Mouse (Mus musculus): Measurements from ENCODE around the gene Hivep1.
A peak's percentile ranks its signal among the peaks of the same experiment; 100 is the strongest.

The Hivep1 gene

DNA sequence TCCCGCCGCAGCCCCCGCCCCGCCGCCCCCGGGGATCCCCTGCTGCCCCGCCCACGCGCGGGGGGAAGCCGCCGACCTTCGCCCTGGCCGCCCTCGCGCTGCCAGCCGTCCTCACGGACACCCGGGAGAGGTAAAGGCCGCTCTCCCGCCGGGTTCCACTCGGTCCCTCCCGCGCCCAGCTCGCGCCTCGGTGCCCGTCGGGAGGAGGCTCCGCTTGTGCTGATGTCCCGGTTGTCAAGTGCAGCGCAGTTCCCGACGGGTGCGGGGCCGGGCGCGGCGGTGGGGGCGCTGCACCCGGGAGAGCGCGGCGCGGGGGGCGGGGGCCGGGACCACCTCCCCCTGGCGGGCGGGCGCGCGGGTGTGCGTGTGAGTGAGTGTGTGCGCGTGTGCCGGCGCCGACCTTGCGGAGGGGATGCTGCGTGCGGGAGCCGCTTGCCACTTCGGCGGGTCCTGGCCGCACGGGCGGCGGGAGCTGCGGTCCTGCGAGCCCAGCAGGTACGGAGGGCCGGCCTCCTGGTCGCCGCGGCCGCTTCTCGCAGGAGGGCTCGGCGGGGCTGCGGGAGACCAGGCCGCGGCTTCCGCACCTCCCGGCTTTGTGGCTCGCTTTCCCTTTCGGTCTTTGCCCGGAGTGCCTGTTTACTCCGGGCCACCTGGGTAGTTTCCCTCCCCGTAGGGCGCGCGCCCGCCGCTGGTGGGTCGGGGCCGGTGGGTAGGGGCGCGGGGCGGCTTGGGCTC is at the start of gene Hivep1:
TSS of gene Hivep1 (plus strand) at position 61 of the 735 bp plus-strand sequence.
- DNase-seq (ENCODE audit: low spot score): peak; percentile 55

DNA sequence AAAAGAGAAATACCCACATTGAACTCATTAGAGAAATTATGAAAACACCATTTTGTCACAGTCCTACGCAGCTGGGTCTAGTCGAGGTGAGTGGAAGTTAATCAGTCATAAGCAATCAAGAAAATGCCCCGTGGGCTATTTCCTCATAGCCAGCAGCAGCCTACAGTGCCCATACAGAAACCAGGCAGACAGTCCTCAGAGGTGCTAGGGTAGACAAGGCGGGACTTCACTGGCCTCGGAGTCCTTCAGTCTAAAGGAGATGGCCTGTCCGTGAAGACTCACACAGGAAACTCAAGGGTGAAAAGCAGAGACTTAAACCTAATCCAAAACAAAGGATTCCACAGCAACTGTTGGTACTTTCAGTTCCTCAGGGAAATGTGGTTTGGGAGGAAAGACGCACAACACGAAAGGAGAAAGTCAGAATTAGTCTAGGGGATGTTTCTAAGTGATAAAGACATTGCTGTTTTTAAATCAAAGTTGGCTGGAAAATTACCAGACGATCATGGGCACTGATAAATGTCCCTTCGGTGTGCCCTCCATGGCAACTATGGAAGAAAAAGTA is 36.3 kb upstream of the Hivep1 start:
- DNase-seq (ENCODE audit: low spot score): no peak

DNA sequence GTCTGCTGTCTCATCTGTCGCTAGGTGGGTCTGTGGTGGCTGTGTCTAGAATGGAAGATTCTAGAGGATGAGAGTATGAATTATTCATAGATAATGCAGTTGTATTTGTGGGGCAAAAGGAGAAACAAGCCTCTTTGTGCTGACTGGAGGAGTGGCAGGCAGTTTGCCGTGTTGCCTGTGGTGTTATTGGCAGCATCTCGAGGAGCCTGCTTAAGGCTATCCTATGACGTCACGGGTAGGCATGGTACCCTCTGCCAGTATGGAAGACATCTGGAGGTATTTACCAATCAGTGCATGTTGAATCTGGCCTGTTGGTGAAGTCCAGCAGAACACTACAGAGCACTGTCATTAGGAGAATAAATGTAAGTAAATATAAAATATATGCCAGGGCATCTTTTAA is 35.6 kb upstream of the Hivep1 start:
- DNase-seq (ENCODE audit: low spot score): no peak

DNA sequence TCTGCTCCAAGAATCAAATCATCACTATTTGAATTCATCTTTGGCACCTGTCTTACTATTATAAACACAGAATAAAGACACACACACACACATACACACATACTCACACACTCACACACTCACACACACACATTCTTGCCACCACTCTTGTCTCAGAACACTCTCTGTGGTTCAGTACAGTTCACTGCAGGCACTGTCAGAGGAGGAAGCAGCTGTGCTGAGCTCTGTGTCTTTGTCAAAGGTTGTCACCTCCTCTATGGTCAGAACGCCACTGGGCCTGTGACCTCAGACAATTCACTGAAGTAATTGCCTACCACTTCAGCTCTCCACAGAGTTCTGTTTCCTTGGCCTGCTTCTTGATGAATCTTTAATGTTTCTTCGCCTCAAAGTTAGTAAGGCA is 33.5 kb upstream of the Hivep1 start:
- no peak for DNase-seq (ENCODE audit: low spot score)

DNA sequence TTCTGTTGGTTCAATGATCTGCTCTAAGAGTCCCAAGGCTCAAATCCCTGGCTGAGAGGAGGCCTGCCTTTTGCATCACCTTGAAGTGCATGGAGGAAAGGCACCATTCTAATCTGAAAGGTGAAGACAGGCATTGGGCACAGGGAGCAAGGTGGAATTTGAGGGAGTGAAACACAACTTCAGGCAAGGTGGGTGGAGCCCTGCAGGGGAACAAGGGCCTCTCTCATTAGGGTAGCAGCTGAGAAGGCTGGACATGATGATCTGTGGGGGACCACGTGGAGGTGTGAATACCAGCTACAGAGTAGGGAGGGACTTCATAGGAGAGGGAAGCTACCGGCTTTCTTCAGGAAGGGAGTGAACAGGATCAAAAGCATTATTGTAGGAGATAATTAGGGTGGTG is 10.6 kb upstream of the Hivep1 start:
- DNase-seq (ENCODE audit: low spot score): no peak

DNA sequence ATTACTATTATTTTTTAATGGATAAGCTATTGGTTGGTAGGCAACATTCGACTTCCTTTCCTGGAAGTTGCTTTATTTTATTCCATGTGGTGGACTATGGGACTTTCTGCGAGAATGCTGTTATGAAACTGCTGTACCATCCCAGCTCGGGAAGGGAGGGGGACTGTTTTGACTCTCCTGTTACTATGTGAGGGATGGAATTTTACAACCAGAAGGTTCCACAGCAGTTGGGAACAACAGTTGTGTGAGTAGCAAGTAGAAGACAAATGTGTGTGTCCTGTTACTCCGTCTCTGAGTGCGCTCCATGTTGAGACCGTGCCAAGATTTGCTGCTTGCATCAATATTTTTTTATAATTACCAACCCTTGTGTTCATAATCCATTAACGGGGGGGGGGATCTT is 8.4 kb upstream of the Hivep1 start:
- DNase-seq (ENCODE audit: low spot score): no peak

DNA sequence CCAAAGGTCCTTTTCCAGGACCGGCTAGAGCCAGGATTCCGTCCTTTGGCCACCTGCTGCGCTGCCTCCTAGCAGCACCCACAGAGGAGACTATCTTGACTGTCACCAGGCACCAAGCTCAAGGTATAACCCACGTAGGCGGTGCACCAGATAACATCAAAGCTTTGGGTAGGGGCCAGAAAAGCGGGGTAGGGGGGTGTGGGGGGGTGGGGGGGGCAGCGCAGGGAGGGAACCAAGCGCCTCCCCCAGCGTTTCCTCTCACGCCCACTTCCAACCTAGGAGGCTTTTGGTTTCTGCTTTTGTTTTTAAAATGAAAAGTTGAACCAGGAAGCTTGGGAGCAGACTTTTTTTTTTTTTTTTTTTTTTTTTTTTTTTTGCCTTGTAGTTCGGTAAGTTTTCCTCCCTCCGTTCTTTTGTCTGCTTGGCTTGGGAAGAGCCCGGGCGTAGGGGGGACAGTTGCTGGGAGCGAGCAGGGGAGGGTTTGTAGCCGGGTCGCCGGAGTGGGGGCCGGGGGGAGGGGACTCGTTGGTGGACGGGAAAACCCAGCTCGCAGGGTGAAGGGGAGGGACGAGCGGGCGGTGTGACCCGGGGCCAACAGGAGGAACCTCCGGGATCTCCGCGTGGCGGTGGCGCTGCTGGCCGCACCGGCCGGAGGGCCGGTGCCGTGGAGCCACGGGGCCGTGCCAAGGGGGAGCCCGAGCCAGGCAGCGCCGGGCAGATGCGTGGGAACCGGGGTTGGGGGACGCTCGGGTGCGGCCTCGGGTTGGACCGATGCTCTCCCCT is 2.6 kb upstream of the Hivep1 start:
- DNase-seq (ENCODE audit: low spot score): peak; percentile 56

DNA sequence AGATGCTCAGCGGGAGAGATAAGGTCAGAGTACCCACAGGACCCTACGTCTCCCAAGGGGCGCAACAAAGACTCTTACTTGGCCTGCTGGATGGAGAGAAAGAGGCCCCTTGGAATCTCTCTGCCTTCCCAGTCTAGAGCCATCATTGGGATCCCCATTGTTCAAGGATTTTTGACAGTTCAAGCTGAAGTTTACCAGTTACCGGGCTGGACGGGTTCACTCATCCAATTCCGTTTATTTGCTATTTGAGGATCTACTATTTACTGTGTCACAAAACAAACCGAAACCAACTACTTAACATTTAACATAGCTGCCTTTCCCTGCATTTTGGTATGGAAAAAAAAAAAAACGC is 2.1 kb upstream of the Hivep1 start:
- no peak for DNase-seq (ENCODE audit: low spot score)

DNA sequence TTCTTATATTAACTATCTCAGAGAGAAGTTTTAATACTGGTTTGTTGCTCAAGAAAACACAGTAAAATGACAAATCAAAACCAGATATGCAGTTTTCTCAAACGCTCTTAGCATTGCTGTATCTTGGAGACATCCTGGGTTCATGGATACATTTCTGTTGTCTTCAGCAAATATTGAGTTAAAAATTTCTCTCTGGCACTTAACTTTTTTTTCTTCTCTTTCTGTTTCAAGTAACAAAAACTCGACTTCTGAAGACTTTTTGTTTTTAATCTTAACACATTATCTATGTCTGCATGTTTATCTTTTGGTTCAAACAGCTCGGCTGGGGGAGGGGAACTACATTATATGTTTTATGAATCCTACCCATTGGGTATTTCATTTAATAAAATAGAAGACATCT is 1.7 kb upstream of the Hivep1 start:
- DNase-seq (ENCODE audit: low spot score): no peak

DNA sequence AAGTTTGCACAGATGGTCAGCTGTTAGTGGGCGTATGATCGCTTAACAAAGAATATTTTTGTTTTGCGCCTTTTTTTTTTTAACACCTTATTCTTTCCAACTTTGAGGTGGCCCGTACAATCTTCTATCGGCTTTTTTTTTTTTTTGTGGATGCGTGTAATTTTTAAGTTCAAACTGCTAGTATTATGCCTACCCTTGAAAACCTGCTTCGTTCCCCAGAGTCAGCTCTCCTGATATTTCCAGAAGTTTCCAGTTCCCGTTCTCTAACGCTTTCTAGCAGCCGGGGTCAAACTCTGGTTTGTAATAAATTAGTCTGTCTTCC is 980 bp upstream of the Hivep1 start:
- no peak for DNase-seq (ENCODE audit: low spot score)

DNA sequence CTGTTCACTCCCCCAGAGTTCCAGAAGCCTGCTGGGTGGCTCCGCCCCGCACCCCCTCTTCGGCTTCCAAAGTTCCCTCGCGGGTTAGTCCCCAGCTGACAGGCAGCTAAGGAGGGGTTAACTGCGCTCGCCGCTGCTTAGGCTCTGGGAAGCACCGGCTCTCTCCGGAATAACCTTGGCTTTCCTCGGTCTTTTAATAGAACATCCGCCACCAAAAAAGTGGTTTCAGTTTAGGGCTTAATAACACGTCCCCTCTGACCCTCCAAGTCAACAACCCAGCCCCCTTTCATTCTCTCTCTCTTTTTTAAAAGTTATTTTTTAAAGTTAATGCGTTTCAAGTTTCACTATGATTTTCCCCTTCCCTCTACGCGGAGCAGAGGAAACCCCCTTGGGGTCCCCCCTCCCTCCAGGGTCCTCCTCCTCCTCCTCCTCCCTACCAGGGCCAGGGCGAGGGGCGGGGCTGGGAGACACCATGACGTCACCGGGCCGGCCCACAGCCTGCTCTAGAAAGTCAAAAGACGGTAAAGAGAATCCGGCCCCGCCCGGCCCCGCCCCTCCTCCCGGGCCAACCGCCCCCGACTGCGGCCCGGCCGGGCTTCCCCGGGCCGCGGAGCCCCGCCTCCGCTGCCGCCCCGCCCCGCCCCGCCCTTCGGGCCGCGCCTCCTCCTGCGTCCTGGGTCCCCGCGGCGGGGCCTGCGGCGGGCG is 467 bp upstream of the Hivep1 start:
- DNase-seq (ENCODE audit: low spot score): peak; percentile 92

DNA sequence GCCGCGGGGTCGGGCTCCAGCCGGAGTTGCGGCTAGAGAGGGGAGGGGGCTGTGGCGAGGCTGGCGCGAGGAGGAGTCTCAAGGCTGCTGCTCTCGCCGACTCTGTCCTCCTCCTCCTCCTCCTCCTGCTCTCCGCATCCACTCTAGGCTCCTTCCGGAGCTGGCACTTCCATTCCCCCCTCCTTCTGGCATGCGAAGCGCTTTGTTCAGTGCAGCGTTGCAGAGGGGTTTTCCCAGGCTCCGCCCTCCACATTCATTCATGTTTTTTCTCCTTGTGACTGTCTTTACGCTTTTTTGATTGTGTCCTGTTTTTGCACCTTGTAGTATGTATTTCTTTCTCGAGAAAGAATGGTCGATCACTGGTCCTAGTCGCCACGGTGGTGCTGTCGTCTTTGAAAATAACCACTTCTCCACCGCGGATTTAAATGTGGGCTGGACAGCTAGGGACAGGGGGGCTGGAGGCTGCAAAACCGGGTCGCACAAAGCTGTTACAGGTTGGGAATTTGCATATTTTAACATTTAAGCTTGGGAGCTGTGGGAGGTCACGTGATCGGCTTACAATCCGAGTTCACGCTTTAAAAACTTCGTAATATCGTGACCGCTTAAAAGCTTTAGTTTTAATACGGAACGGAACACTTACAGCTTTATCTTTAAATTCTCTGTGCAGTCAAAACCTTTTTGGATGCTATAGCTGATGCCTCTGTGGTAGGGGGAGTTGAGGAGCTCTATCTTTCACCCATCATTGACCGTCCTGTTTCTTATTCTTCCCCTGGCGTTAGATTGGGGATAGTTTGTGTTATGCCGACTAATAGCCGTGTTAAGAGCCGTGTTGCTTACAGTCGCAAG is 1.1 kb downstream of the Hivep1 start:
- peak; percentile 36 for DNase-seq (ENCODE audit: low spot score)

DNA sequence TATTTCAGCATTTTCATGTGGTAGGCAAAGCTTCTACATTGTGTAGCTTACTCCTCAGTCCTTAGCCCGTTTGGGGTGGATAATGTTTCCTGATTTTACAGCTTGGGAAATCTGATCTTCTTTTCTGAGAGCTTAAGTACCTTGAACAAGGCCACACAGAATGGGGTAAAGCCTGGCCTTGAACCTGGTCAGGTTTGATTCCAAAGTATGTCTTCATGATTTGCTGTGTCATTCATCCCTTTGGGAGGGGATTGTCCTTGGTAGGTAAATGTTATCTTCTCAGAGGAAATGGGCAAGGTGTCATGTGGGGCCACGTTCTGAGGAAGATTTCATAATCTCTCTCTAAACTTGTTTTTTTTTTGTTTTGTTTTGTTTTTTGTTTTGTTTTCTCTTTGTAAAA is 1.8 kb downstream of the Hivep1 start:
- DNase-seq (ENCODE audit: low spot score): no peak

DNA sequence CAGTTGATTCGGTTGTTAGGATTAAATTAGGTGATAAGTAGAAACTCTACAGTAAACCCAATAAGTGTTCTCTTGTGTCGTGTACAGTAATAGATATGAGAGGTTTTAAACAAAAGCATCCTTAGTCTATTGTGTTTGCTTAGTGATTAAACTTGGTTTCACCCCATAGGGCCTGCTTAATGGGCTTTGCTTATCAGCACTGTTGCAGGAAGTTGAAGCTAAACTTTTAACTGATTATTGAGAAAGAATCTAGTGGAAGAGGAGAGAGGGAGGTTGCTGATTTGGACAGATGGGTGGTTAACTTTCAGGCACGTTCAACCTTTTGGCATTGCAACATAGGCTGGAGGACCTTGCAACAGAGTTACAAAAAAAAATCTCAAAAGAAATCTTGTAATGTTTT is 2.3 kb downstream of the Hivep1 start:
- no peak for DNase-seq (ENCODE audit: low spot score)

DNA sequence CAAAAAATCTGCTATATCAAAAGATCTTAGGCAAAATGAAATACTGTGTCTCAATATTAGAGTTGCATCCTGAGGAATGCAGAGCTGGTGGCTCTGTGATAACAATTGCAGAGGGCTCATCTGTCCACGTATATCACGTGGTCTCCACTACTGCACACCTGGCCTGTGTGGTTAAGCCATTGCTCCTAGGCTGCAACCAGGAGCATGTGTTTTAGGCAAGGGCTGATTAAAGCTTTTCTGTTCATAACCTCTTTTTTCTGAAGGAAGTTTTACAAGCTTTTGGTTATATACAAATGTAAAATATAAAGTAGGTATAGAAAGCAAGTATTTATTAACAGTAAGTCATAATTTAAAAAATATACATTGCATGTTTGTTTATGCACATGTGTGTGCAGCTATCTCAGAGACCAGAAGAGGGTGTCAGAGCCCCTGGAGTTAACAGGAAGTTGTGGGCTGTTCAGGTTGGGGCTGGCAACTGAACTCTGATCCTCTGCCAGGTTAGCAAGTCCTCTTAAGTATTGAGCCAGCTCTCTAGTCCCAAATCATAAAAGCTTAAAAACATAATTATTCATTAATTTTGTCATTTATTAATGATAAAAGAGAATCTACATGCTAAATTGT is 5.0 kb downstream of the Hivep1 start:
- DNase-seq (ENCODE audit: low spot score): no peak

DNA sequence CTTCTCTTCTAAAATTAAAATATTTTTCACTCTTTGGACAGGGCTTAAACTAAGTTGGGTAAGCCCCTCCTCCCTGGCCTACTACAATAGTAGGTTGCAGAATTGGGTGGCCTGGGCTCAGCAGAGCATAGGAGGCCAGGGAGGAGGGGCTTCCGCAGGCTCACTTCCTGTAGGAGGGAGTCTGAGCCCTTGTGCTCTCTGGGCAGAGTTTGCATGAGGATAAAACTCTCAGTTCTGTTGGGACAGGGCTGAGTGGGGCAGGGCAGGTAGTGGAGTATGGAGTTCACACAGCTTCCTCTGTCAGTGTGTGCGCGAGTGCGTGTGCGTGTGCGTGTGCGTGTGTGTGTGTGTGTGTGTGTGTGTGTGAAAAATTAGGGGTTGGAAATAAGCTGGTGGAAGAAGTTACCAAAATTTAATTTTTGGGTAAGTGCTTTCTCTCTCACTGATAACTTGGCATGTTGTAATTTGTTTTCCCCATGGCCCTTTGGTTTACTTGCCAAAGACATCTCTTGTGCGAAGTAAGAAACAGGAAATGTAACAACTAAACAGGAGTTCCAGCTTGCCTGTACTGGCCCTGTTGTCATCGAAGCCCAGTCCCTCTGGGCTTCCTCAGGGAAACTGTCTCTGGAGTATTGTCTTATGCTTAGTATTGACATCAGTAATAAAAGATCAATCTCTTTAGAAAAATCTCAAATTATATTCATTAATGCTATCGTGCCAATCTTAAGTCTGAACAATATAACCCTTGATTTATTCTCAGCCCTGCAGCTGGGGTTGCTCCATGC is 9.2 kb downstream of the Hivep1 start:
- no peak for DNase-seq (ENCODE audit: low spot score)

DNA sequence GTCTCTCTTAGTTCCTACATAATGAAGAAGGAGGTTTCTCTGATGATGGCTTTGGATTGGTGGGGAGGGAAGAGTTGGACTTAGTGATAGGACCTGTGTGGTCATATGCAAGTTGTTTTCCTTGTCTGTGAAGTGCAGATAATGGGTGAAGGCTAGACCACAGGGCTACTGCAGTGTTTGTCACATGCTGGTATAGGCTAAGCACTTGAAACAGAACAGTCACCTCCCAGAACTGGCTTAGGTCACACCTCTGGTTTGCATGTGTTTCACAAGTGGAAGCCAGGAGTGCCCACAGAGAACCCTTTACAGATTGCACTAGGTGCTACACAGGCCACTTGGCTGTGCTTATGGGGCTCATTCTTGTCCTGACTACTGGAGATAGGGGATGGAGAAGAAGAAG is 12.4 kb downstream of the Hivep1 start:
- no peak for DNase-seq (ENCODE audit: low spot score)

DNA sequence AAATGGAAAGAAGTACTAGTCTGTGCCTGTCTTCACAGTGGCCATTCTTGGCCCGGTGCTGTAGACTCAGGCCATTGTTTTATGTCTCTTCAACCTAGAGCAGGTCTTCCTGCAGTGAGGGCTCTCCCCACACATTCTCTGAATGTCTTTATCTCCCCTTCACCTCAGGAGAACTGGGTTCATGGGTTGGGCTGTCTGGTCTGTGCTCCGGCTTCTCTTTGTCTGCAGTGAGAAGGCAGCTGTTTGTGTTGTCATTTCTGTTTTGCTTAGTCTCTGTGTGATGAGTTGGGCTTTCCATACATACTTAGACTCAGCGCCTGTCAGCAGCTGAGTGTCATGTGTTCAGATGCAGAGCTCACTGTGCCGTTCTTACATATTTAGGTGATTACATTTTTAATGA is 18.4 kb downstream of the Hivep1 start:
- DNase-seq (ENCODE audit: low spot score): no peak

DNA sequence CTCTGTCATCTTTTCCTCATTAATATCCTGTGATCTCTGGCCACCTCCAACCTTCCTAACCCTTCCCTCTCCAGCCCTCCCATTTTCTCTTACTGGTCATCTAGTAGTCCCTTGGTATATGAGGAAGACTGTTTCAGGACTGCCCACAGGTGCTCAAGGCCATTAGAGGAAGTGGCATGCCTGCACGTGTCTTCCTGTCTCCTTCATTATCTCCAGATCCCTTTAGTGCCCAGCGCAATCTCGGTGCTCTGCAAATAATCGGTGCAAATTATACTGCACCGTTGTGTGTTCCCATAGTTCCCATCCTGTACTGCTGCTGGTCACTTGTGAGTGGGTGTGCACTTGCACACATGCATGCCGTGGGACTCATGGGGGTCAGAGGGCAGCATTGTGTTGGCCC is 19.2 kb downstream of the Hivep1 start:
- DNase-seq (ENCODE audit: low spot score): no peak

DNA sequence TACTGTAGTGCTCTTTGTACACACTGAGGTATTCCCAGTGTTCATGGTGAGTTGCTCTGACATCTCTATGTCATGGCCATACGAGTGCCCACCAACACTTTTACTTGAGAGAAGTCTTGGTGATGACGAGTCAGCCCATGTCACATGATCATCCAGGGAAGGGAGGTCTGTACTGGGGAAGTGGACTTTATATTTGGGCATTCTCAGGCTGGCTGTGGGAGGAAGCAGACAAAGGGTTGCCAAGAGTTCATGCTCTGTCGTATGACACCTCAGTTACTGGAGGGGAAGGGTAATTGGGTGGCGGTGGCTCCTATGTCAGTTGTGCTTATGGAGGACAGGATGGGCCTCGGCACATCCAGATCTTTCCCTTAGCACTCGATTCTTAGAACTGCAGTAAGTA is 21.5 kb downstream of the Hivep1 start:
- DNase-seq (ENCODE audit: low spot score): no peak

DNA sequence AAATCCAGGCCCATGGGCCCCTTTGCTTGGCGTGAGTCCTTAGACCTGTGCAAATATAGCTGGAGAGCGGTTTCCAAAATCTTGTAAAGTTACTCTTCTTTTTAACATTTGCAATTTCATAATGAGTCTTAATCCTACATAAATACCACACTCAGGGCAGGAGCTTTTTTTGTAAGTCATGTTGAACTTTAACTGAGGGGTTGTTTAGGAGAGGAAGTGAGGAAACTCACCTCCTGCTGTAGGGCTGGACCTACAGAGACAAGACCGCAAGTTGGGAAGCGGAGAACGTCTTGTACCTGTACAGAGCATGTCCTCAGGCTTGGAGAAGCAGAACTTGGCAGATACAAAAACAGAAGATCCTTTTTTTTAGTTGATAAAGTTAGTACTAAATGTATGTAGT is 23.7 kb downstream of the Hivep1 start:
- no peak for DNase-seq (ENCODE audit: low spot score)

Measured in ovary, postnatal 10 days (tissue).